Mouse (Mus musculus) midbrain, postnatal 0 days (tissue): Measurements from ENCODE around the gene Grin3b. TPM values are rescaled to one million over a fixed set of nuclear protein-coding genes. Genes with fewer than 3 reads are reported as not detected.

Experiments used
- ATAC-seq: fragments of 200-750 bp; cut with Nextera tagmentation; 2 replicates; pipeline ENCODE4 v1.8.0; 2017; ENCODE audit warnings: moderate number of reproducible peaks, mild to moderate bottlenecking, moderate TSS enrichment, moderate library complexity; ENCODE audit not compliant: low FRiP score
- DNase-seq: peaks from one replicate; pipeline ENCODE4 v3.0.0-alpha.2; 2015; ENCODE audit warnings: low spot score
- H3K27ac ChIP-seq: fragments of 300-500 bp; sonication (generic); 2 replicates; pipeline ENCODE4 v1.5.1; 2014; ENCODE audit warnings: low read depth, mild to moderate bottlenecking, low read length, mixed read lengths
- H3K27me3 ChIP-seq: fragments of 300-500 bp; sonication (generic); 2 replicates; pipeline ENCODE4 v1.6.1; 2014; ENCODE audit warnings: low read length, control low read depth, mixed read lengths; ENCODE audit not compliant: insufficient read depth
- H3K36me3 ChIP-seq: fragments of 300-500 bp; sonication (generic); 2 replicates; pipeline ENCODE4 v1.6.1; 2014; ENCODE audit warnings: low read length, control low read depth, mixed read lengths; ENCODE audit not compliant: insufficient read depth
- H3K4me1 ChIP-seq: fragments of 300-500 bp; sonication (generic); 2 replicates; pipeline ENCODE4 v1.6.1; 2014; ENCODE audit warnings: mild to moderate bottlenecking, control low read depth, antibody characterized with exemption, low read length, mixed read lengths; ENCODE audit not compliant: insufficient read depth
- H3K4me2 ChIP-seq: fragments of 300-500 bp; sonication (generic); 2 replicates; pipeline ENCODE4 v1.6.1; 2014; ENCODE audit warnings: low read depth, mild to moderate bottlenecking, low read length, mixed read lengths; ENCODE audit not compliant: poor library complexity, severe bottlenecking
- H3K4me3 ChIP-seq: fragments of 300-500 bp; sonication (generic); 2 replicates; pipeline ENCODE4 v1.5.1; 2014; ENCODE audit warnings: low read depth, mild to moderate bottlenecking, low read length, moderate library complexity
- H3K9ac ChIP-seq: fragments of 300-500 bp; sonication (generic); replicated peaks from 2 replicates; pipeline ENCODE4 v1.6.1; 2014; ENCODE audit warnings: mild to moderate bottlenecking, low read length, moderate library complexity, mixed read lengths; ENCODE audit not compliant: poor library complexity, severe bottlenecking
- H3K9me3 ChIP-seq: fragments of 300-500 bp; sonication (generic); 2 replicates; pipeline ENCODE4 v1.6.1; 2016; ENCODE audit warnings: low read length, control low read depth
- CTCF ChIP-seq: IDR thresholded peaks from 2 replicates; pipeline ENCODE4 v1.5.1; 2016; ENCODE audit warnings: antibody characterized with exemption, mild to moderate bottlenecking
- WGBS: fragments of 180-500 bp; shearing (Covaris S2); extraction: QIAGEN DNeasy Blood & Tissue Kit; methylation state at CpG from one replicate; pipeline ENCODE4 v1.1.7; 2014; 5-methylcytosine and 5-hydroxymethylcytosine counted together
- polyA plus RNA-seq: library from polyadenylated mRNA; unstranded; fragments of >200 nt; fragmentation: Nextera tagmentation; extraction: Ambion mirVana; gene quantifications from 2 replicates; pipeline ENCODE4 v1.2.1, GENCODE M21; 2015
- total RNA-seq: library from RNA; depleted of rRNA; stranded (reverse); fragments of >200 nt; gene quantifications from 2 replicates; pipeline ENCODE4 v1.2.3, GENCODE M21; 2014

Grin3b gene
- total and polyA plus RNA-seq, 2 experiments from 2014 or later: 0.21 to 2.2 TPM

GRCm38 (mm10) chr10:79934272-79934721 lies 36.2 kb upstream of the Grin3b start:
- ATAC-seq (peak; percentile 53), DNase-seq (peak; percentile 86)
- no peaks in the 10 kb centered on the region for H3K27me3 ChIP-seq
- H3K36me3 ChIP-seq: peaks cover 18% of the 10 kb centered on the region; the same call in 1 of the 2 replicates
- no peak overlapping the region for H3K27ac ChIP-seq
- WGBS: 50% methylated on average over 13 of the region's 13 CpGs
- H3K4me3 ChIP-seq: no peak overlapping the region
- H3K9ac ChIP-seq: no peak overlapping the region
- TF ChIP-seq CTCF: no peak
- no peak overlapping the region for H3K4me2 ChIP-seq
- H3K9me3 ChIP-seq: no peaks in the 10 kb centered on the region
- H3K4me1 ChIP-seq: no peaks in the 10 kb centered on the region

DNA sequence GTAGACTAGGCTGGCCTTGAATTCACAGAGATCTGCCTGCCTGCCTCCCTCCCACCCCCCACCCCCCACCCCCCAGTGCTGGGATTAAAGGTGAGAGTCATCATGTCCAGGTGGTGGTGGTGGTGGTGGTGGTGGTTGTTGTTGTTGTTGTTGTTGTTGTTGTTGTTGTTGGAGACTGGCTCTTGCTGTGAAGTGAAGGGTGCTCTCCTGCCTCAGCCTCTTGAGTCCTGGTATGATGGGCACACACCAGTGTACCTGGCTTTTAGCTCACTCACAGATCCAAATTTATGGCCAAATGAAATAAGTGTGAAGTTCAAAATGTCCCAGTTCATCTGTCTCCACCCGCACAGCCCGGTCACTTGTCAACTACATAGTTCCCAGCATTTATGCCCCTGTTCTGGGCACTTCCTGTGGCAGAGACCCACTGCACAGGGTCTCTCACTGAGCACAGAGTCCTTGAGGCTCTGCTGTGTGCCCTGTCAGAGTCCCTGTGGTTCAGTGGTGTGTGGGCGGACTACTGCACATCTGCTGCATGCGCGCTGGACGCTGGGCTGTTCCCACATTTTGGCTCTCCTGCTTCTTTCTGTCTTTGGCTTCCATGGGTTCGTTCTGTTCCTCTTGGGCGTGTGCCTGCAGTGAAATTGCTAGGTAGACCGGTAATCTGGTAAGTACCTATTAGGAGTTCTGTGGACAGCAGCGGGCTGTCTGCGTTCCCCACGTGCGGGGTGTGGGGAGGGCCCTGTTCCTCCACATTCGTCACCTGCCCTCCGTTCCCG lies 35.5 kb upstream of the Grin3b start:
- Histone ChIP-seq H3K36me3 (peaks cover 21% of the 10 kb centered on the region; the same call in 1 of the 2 replicates), H3K27me3 (no peaks in the 10 kb centered on the region), H3K27ac (no peak overlapping the region), H3K9me3 (no peaks in the 10 kb centered on the region), H3K4me2 (no peak overlapping the region), H3K9ac (no peak overlapping the region), H3K4me3 (no peak overlapping the region), H3K4me1 (no peaks in the 10 kb centered on the region)
- no peak for DNase-seq
- no peak for ATAC-seq
- TF ChIP-seq CTCF: no peak
- WGBS: 86% methylated on average over 16 of the region's 16 CpGs

GRCm38 (mm10) chr10:79936284-79936910 lies 34.1 kb upstream of the Grin3b start:
- H3K36me3 ChIP-seq: peaks cover 18% of the 10 kb centered on the region; the same call in 1 of the 2 replicates
- WGBS: 70% methylated on average over 10 of the region's 10 CpGs
- no peak overlapping the region for H3K9ac ChIP-seq
- no peaks in the 10 kb centered on the region for H3K4me1 ChIP-seq
- DNase-seq: no peak
- H3K9me3 ChIP-seq: no peaks in the 10 kb centered on the region
- no peak overlapping the region for H3K4me2 ChIP-seq
- ATAC-seq: no peak
- no peak overlapping the region for H3K27ac ChIP-seq
- no peaks in the 10 kb centered on the region for H3K27me3 ChIP-seq
- H3K4me3 ChIP-seq: no peak overlapping the region
- TF ChIP-seq CTCF: no peak

GRCm38 (mm10) chr10:79936911-79937441 lies 33.5 kb upstream of the Grin3b start:
- no peak overlapping the region for H3K27ac ChIP-seq
- H3K4me2 ChIP-seq: no peak overlapping the region
- no peak for TF ChIP-seq CTCF
- H3K27me3 ChIP-seq: no peaks in the 10 kb centered on the region
- H3K4me3 ChIP-seq: no peak overlapping the region
- H3K9ac ChIP-seq: no peak overlapping the region
- 56% methylated on average over 27 of the region's 27 CpGs for WGBS
- peaks cover 13% of the 10 kb centered on the region; the same call in 1 of the 2 replicates for H3K36me3 ChIP-seq
- ATAC-seq (no peak), DNase-seq (peak; percentile 47)
- H3K4me1 ChIP-seq: no peaks in the 10 kb centered on the region
- no peaks in the 10 kb centered on the region for H3K9me3 ChIP-seq

- Histone ChIP-seq H3K4me3 (no peak overlapping the region), H3K4me2 (no peak overlapping the region), H3K9ac (no peak overlapping the region), H3K9me3 (no peaks in the 10 kb centered on the region), H3K4me1 (no peaks in the 10 kb centered on the region), H3K36me3 (0 out of 2 replicates have a peak, but pooled peaks cover 11% of the 10 kb centered on the region), H3K27me3 (no peaks in the 10 kb centered on the region), H3K27ac (no peak overlapping the region)
- 56% methylated on average over 11 of the region's 11 CpGs for WGBS
- ATAC-seq (no peak), DNase-seq (no peak)
- no peak for TF ChIP-seq CTCF
These were observed 32.6 kb upstream of the Grin3b start for GRCm38 (mm10) chr10:79937775-79938526.
